Mouse (Mus musculus): ENCODE results near the gene Upp1. TPM values are rescaled to one million over a fixed set of nuclear protein-coding genes. Genes with fewer than 3 reads are reported as not detected.

The Upp1 gene
- total RNA-seq (2021): 1 to 10 TPM; 5.7 to 6.3 TPM

DNA sequence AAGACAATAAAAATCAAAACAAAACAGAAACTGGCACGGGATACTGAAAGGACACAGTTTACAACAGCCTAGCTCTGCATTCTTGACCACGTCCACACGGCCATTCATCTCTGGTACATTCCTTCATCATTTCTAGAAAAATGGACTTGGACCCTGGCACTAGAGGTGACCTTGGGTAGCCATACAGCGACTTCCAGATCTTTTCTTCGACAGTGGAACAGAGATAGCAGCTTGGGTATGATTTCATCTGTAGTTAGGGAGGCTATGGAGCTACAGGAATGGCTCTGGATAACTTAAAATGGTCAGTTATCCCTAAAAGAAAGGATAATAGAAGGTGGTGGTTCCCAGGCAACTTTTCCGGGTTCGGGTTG is at the start of gene Upp1:
Gene Upp1 (plus strand): TSS at position 54 of the 371 bp plus-strand sequence.
- intact Hi-C loops (cut with DNase I): no loop called here
- no peak for DNase-seq

DNA sequence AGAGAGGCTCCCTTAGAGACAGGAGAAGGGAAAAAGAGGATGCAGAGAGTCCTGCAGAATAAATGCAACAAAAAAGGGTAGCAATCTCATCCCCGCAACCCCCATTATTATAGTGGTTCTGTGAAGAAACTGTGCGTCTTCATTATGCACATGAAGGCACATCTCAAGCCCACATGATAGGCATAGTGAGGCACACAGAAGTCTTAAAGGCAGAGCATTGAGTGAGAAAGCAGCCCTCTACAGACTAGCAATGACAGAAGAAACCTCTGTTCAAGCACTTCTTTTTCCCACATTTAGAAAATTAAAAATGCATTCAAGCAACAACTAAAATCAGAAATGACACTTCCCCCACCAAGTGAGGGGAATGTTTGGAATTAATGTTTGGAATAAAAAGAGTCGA is 41.5 kb upstream of the Upp1 start:
- intact Hi-C loops (cut with DNase I): no loop called here
- DNase-seq: no peak

DNA sequence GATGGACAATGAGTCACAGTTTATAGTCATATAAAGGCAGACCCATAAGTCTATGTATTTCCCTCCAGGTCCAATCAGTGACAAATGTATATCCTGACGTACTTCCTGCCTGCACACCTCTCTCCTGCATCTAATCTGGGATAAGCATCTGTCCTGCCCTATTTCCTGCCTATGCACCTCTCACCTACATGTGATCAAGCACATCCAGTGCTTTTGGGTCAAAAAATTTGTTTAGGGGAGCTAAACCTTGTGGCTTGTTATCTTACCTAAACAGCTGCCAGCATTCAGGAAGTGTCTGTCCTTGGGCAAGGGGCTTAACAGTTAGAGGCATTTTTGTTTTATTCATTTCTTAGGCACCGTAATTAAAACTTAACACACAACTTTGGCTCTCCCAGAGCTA is 4.7 kb upstream of the Upp1 start:
- intact Hi-C loops (cut with DNase I): no loop called here
- no peak for DNase-seq

DNA sequence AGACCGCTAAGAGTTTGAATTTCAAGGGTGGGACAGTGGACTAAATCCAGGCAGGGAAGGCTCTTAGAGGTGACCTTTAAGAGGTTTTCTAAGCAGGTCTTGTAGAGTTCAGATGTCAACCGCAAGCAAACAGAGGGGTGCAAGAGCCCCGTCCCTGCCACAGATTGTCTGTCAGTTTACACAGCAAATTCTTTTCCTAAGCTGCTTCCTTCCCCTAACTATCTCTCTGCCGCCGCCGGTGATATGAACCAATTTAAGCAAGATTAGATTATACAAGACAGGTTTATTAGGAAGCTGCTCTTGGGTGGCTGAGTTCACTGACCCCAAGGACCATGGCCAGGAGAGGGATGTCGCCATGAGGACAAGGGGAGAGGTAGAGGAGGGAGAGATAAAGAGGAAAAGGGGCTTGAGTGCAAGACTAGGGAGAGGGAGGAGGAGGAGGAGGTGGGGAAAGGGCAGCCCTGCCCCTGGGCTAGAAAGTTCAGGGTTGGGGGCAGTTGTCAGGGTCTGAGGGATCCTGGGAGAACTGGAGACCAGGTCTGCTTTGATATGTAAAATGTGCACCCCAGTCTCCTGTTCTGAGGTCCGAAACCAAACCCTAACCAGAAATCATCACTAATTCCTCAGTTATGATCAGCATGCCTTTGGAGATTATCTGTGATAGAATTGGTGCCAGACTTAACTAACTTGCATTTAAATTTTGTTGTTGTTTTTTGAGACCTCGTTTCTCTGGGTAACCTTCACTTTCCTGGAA is 2.4 kb upstream of the Upp1 start:
- intact Hi-C loops (cut with DNase I): loop anchor here (2.0 kb wide), 1 partner anchor 105 kb away; the partner anchor contains the start of gene Hus1
- DNase-seq: no peak

DNA sequence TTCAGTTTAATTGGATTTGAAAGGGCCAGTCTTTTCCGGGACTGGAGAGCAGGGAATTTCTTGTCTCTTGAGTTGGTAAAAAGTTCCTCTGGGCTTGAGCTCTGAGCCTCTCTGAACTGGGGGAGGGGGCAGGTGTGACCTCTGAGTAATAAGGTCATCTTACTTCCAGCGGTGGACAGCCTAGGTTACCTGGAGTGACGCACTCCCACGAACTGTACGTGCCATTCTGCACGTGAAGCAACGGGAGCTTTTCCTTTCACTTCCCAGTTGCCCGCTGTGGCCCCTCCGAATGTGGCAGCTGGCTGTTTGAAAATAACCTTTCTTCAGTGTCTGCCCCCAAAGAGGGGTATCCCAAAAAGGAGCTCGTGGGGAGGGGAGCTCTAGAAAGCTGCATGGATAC is 1.8 kb upstream of the Upp1 start:
- intact Hi-C loops (cut with DNase I): loop anchor here (2.0 kb wide), 1 partner anchor 105 kb away; the partner anchor contains the start of gene Hus1
- no peak for DNase-seq

DNA sequence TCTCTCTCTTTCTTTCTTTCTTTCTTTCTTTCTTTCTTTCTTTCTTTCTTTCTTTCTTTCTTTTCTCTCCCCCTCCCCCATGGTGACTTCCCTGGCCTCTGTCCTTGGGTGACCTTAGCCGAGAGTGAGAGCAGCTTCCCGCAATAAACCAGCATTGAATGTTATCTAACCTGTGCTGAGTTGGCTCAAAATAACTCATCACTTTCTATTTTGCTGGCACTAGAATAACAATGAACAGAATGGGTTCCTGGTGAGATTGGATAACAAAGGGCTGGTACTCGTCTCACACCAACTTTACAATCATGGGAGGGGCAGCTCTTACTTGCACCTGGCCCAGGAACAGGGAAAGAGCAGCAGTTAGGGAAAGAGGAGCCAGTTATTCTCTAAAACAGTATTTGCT is 987 bp upstream of the Upp1 start:
- DNase-seq: no peak
- intact Hi-C loops (cut with DNase I): loop anchor here (2.0 kb wide), 1 partner anchor 106 kb away; the partner anchor contains the start of gene Hus1

DNA sequence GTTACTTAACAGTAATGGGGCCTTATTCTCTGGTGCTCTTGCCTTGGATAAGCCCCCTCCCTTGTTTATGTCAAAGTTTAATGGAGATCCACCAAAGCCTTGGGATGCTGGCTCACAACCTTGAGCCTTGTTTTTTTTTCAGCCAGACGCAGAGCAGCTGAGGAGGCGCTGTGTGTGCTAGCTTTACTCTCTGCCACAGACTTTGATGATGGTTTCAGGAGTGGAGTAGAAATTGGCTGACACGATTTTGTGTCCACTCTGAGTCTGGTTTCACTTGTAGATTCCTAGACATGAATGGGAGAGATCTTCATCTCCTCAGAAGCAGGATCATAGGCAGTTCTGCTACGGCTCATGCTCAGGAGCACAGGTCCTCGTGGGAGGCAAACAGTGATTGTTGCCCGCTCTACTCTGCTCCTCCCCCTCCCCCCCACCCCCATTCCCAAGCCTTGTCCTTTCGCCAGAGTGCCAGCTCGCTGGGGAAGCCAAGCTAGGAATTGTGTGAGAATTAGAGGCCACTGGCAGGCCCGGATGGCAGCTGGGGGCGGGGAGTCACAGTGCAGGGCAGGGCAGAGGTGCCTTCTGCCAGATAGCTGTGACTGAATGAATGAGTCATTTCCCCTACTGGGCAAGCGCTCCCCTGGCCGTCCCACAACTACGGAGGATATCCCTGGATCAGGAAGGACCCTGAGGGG is 399 bp upstream of the Upp1 start:
- intact Hi-C loops (cut with DNase I): loop anchor here (2.0 kb wide), 1 partner anchor 107 kb away; the partner anchor contains the start of gene Hus1
- peak; percentile 58 to 62 for DNase-seq

DNA sequence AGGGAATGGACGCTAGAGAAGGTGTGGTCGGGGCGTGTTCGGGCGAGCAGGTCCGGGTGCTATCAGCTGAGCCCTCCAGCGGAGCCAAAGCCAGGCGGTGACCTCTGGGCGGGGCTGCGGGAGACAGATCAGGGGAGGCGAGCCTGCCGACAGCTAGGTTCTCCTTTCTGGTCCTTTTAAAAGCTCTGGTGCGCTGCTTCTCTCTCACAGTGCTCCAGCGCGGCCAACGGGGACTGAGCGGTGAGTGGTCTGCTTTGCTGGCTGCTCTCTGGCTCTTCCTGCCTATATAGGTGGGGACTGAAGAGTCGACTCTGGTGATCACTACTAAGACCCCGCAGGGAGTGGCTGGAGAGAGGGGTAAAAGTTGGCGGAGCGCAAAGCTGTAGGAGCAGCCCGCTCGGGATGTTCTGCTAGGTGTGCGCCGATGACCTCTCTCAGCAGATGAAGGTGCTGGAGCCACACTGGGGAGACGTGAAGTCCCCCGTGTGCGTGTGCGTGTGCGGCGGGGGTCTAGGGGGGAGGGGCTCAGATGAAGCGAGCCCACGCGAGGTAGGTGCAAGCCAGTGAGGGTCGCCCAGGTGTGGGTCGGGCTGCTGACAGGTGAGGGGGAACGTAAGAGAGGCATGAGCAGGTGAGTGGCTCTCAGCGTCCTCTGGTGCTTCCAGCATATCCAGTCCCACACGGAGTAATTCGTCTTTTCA is 668 bp downstream of the Upp1 start:
- intact Hi-C loops (cut with DNase I): no loop called here
- peak; percentile 47 for DNase-seq

DNA sequence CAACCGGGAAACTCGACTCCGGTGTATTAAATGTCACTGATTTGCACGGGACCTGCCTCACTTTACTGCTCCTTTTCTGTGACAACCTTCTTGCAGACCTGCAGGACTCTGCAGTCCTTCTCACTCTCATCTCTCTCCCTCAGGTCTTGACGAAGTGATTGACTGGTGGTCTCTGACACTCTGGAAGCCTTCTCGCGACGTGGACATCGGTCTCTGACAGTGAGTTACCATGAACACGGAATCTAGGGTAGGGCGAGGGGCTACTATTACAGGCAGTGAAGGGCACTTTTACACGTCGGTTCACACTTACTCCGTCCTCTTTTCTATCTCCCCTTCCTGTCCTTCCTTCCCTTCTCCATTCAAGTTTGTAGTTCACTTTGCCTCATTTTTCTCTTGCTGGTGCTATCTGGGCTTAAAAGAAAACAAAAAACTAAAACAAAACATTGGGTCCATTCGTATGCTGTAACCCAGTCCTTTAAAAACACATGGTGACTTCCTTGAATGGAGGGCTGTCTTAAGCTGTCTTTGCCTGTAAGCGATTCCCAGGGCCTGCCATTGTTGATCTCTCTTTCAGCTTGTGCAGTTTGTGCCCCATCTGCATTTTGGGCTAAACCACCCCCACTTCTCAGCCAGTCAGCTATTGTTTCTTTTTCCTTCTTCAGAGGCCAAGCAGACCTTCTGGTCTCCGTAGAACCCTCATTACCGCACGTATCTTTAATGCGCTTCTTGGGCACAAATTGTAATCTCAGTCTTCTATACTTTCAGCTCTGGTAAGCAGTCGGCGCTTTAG is 1.5 kb downstream of the Upp1 start:
- intact Hi-C loops (cut with DNase I): no loop called here
- no peak for DNase-seq

DNA sequence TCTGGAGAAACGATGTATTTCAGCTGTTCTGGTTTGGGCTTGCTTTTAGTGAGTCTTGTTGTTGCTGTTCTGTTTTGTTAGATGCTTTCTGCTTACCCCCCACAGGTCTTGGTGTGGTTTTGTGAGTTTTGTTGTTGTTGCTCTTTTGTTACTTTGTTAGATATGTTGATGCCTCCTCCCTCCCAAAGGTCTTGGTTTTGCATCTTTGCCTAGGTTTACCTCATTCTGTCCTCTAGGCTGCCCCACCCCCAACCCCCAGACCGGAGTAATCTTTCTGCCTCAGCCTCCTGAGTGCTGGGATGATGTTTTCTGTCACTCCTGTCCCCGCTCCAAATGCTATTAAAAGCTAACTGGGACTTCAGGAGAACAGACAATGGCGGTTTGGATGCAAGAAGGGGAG is 4.4 kb downstream of the Upp1 start:
- no peak for DNase-seq
- intact Hi-C loops (cut with DNase I): no loop called here

DNA sequence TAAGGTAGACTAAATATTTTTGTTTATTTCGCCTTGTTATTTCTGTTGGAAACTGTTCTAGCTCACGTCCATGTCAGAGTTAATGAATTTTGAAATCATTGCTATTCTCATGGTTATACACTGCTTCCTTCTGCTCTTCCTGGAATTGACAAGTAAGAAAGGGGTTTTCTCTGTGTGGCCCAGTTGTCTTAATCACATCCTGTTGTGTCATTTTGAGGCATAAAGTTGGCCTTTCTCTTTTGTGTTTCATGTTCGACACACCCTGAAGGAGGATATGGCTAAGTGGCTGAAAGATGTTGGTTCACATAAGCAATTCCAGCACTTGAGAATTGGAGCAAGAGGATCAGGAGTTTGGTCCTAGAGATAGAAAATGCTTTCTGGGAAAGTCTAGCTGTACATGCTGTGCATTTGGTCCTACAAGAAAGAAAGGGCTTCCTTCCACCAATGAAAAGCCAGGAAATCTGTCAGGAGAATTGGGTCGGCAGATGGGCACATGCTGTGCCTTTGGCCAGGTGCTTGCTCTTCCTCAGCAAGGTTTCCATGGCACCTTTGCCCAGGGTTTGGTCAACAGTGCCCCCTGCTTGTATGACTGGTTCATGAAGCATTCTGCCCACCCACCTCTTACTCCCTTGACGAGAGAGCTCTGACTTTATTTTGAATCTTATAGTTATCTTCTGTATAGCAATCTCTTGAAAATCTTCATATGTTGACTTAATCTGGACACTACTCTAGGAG is 8.6 kb downstream of the Upp1 start:
- DNase-seq: peak in 1 of 2 experiments; percentile 26
- intact Hi-C loops (cut with DNase I): loop anchor here (2.0 kb wide), 1 partner anchor 144 kb away; no protein-coding TSS in a partner anchor

DNA sequence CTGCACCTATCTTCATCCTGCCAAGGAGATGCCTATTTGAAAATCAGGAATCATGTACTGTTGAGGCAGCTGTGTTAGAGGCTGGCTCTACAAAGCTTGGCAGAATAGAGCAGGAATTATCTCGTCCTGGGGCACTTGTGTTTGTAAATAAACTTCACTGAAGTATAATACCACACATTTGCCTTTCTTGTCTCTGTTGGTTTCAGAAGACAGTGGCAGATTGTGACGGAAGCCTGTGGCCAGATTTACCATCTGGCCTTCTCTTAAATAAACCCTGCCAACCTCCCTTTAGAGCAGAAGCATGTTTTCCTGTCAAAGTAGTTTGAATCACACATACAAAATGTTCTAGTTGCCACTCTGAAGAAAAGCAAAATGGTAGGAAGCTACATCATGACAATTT is 10.2 kb downstream of the Upp1 start:
- intact Hi-C loops (cut with DNase I): no loop called here
- no peak for DNase-seq

DNA sequence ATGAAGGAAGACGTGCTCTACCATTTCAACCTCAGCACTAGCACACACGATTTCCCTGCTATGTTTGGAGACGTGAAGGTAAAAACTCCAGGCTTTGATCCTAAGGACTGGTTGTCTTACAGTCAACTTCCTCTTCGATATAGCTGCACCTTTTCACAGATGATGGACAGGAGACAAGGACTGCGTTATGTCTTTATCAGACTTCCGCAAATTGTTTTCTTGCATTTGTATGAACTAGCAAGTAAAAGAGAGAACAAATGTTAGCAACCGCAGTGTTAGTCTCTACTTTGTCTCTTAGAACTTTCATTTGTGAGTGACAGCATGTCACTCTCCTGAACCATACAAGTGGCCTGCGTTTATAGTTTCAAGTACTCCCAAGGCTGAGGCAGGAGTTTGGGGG is 11.6 kb downstream of the Upp1 start:
- intact Hi-C loops (cut with DNase I): no loop called here
- DNase-seq: no peak

DNA sequence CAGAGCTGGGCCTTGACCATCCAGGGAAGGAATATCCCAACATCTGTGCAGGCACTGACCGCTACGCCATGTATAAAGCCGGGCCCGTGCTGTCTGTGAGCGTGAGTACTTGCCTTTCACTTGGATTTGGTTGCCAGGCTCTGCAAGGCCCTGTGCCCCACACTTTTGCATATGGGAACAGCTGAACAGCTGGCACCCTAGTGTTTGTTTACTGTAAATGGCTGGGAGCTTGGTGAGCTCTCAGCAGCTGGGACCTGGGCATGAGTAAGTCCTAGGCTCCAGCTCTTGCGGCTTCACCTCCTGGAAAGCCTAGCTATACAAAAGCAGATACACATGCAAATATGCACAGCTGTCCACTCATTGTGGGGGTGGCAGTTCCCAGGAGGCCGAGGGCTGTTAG is 13.8 kb downstream of the Upp1 start:
- intact Hi-C loops (cut with DNase I): no loop called here
- no peak for DNase-seq

DNA sequence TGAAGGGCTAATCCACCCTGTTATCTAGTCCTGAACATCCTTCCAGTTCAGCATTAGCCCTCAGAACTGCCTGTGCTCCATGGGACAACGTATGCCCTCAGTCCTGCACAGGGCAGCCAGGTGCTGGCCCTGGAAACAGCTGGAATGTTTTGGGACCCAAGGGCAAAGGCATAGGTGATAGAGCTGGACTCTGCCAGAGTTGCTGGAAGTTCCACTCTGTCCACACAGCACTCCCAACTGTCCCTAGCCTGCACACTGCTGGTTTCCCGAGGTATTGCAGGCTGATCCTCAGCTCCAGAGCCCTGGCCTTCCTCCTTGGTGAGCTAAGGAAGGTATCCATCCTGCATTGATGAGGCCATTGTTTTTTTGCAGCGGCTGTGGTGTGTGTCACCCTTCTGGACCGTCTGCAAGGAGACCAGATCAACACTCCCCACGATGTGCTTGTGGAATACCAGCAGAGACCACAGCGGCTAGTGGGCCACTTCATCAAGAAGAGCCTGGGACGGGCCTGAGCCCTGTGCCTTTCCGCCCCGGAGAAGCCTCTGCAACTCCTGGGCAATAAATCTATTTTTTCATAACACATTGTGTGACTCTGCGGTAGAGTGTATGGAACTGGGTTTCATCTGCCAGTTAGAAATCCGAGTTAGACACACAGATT is 17.8 kb downstream of the Upp1 start:
- intact Hi-C loops (cut with DNase I): loop anchor here (1.0 to 5.0 kb wide), 3 partner anchors 152 to 708 kb away; no protein-coding TSS in a partner anchor
- no peak for DNase-seq

DNA sequence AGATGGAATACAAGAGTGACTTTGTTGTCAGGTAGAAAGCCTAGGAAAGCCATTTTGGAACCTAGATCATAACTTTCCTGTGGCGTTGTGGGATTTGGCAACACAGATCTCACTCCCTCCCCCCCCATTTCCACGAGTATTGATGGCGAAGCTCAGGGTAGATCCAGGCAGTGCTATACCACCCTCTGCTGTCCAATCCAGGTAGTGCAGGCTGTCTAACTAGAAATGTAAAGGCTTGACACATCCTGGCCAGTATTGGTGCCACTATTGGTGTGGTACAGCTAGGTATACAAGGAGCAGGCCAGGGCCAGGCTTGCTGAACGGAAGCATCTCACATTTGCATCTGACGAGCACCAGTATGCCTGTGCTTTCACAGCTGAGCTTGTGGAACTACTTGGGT is 18.6 kb downstream of the Upp1 start:
- peak; percentile 77 to 86 for DNase-seq
- intact Hi-C loops (cut with DNase I): loop anchor here (1.0 to 5.0 kb wide), 3 partner anchors 153 to 709 kb away; no protein-coding TSS in a partner anchor

DNA sequence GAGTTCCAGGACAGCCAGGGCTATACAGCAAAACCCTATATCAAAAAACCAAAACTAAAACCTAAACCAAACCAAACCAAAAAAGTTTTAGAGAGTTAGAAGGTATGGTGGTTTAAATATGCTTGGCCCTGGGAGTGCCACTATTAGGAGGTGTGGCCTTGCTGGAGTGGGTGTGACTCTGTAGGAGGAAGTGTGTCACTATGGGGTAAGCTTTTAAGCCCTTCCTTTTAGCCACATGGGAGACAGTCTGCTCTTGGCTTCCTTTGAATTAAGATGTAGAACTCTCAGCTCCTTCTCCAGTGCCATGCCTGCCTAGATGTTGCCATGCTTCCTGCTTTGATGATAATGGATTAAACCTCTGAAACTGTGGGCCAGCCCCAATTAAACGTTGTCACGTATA is 27.2 kb downstream of the Upp1 start:
- intact Hi-C loops (cut with DNase I): no loop called here
- no peak for DNase-seq

DNA sequence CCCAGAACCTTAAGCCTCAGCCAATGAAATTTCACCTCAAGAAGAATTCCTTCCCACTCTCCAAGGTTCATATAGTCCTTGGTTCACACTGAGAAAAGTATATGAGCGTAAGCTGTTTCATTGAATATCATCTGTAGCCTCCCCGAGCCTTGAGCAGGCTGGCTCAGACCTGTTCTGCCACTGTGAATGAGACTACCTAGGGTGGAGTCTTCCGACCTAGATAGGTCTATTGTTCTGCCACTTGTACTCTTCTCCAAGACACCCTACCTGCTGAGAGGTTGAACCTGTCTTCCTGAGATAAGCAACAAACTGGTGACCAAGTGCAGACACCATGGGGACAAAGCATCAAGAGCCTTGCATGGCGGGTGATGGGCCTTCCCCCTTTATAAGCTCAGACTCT is 28.2 kb downstream of the Upp1 start:
- no peak for DNase-seq
- intact Hi-C loops (cut with DNase I): no loop called here

DNA sequence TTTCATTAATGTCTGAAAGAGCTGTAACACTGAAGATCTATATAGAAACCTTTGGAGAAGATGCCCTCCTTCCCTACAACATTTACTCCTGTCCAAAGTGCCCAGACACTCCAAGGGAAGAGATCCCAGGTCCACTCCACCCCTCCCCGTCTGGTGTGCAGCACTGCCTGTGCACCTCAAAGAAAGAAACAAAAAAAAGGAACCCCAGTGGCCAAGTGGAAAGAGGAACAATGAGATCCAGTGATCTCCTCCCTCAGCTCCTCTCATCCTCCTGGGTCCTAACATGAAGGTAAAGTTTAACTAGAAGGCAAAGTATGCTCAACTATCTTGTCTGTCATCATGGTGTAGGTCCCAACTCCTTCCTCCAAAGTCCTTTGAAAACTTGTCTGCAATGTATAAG is 28.8 kb downstream of the Upp1 start:
- DNase-seq: no peak
- intact Hi-C loops (cut with DNase I): no loop called here
